Mouse (Mus musculus) lung, postnatal 0 days (tissue): ENCODE results near the gene Gjb5. TPM values are rescaled to one million over a fixed set of nuclear protein-coding genes. Genes with fewer than 3 reads are reported as not detected.

Source experiments
- ATAC-seq: fragments of 200-750 bp; cut with Nextera tagmentation; 2 replicates; pipeline ENCODE4 v1.8.0; 2017; ENCODE audit warnings: moderate library complexity
- DNase-seq: peaks from one replicate; pipeline ENCODE4 v3.0.0-alpha.2; 2016; ENCODE audit warnings: low spot score
- H3K27ac ChIP-seq: fragments of 300-500 bp; sonication (generic); 2 replicates; pipeline ENCODE4 v1.5.1; 2014; ENCODE audit warnings: antibody characterized with exemption, mild to moderate bottlenecking, low read length, mixed read lengths
- H3K27me3 ChIP-seq: fragments of 300-500 bp; sonication (generic); replicated peaks from 2 replicates; pipeline ENCODE4 v1.6.1; 2014; ENCODE audit warnings: low read length, mixed read lengths; ENCODE audit not compliant: insufficient read depth
- H3K36me3 ChIP-seq: fragments of 300-500 bp; sonication (generic); 2 replicates; pipeline ENCODE4 v1.6.1; 2014; ENCODE audit warnings: low read length, mixed read lengths; ENCODE audit not compliant: insufficient read depth
- H3K4me1 ChIP-seq: fragments of 300-500 bp; sonication (generic); 2 replicates; pipeline ENCODE4 v1.6.1; 2014; ENCODE audit warnings: antibody characterized with exemption, low read depth, low read length, mixed read lengths; ENCODE audit not compliant: insufficient read depth
- H3K4me2 ChIP-seq: fragments of 300-500 bp; sonication (generic); replicated peaks from 2 replicates; pipeline ENCODE4 v1.6.1; 2014; ENCODE audit warnings: low read depth, mild to moderate bottlenecking, low read length, moderate library complexity, mixed read lengths
- H3K4me3 ChIP-seq: fragments of 300-500 bp; sonication (generic); 2 replicates; pipeline ENCODE4 v1.5.1; 2014; ENCODE audit warnings: low read depth, low read length
- H3K9ac ChIP-seq: fragments of 300-500 bp; sonication (generic); replicated peaks from 2 replicates; pipeline ENCODE4 v1.6.1; 2014; ENCODE audit warnings: low read depth, mild to moderate bottlenecking
- H3K9me3 ChIP-seq: fragments of 300-500 bp; sonication (generic); 2 replicates; pipeline ENCODE4 v1.6.1; 2016; ENCODE audit warnings: low read length, mixed read lengths
- CTCF ChIP-seq: IDR thresholded peaks from 2 replicates; pipeline ENCODE4 v1.5.1; 2016; ENCODE audit warnings: antibody characterized with exemption, mild to moderate bottlenecking
- EP300 ChIP-seq: IDR thresholded peaks from 2 replicates; pipeline ENCODE4 v1.6.1; 2016; ENCODE audit warnings: antibody characterized with exemption, mild to moderate bottlenecking, control low read depth
- WGBS: fragments of 180-500 bp; shearing (Covaris S2); extraction: QIAGEN DNeasy Blood & Tissue Kit; methylation state at CpG from one replicate; pipeline ENCODE4 v1.1.7; 2014; 5-methylcytosine and 5-hydroxymethylcytosine counted together
- polyA plus RNA-seq: library from polyadenylated mRNA; unstranded; fragments of >200 nt; fragmentation: Nextera tagmentation; extraction: Ambion mirVana; gene quantifications from 2 replicates; pipeline ENCODE4 v1.2.1, GENCODE M21; 2015

The Gjb5 gene
- polyA plus RNA-seq, 1 experiment from 2014 or later = 1.9 TPM

- Histone ChIP-seq H3K9ac (no peak overlapping the region), H3K4me2 (no peak overlapping the region), H3K27me3 (no peaks in the 10 kb centered on the region), H3K36me3 (no peaks in the 10 kb centered on the region), H3K9me3 (no peaks in the 10 kb centered on the region), H3K4me3 (no peak overlapping the region), H3K27ac (no peak overlapping the region), H3K4me1 (no peaks in the 10 kb centered on the region)
- DNase-seq = no peak
- ATAC-seq = no peak
- TF ChIP-seq CTCF = no peak
- no peak for TF ChIP-seq EP300
- WGBS = 79% methylated on average over 5 of the region's 5 CpGs
Observed at GRCm38 (mm10) chr4:127337668-127338067, 20.3 kb downstream of the Gjb5 start.

- peak; percentile 82 for ATAC-seq
- H3K4me3 ChIP-seq = no peak overlapping the region
- H3K27ac ChIP-seq = peak overlapping the region; percentile 35; the same call in 1 of the 2 replicates
- H3K36me3 ChIP-seq = no peaks in the 10 kb centered on the region
- H3K9me3 ChIP-seq = no peaks in the 10 kb centered on the region
- H3K27me3 ChIP-seq = peaks cover 10% of the 10 kb centered on the region; the same call in 1 of the 2 replicates
- no peak overlapping the region for H3K4me2 ChIP-seq
- DNase-seq = peak; percentile 58
- TF ChIP-seq CTCF (no peak), EP300 (0 out of 2 replicates have a peak, but pooled peaks have one; percentile 18)
- WGBS = 12% methylated on average over 5 of the region's 5 CpGs
- no peaks in the 10 kb centered on the region; the same call in 1 of the 2 replicates for H3K4me1 ChIP-seq
- H3K9ac ChIP-seq = no peak overlapping the region
Observed at GRCm38 (mm10) chr4:127334870-127335504, 23.0 kb downstream of the Gjb5 start.

GRCm38 (mm10) chr4:127331171-127331570 lies 26.8 kb downstream of the Gjb5 start:
- WGBS = 29% methylated on average over 13 of the region's 13 CpGs
- peaks cover 13% of the 10 kb centered on the region for H3K27me3 ChIP-seq

GRCm38 (mm10) chr4:127330181-127331100 lies 27.5 kb downstream of the Gjb5 start, which contains the start of gene Gjb3:
Gjb3 (minus strand) TSS chr4:127330844.
- DNase-seq = no peak
- no peaks in the 10 kb centered on the region; the same call in 1 of the 2 replicates for H3K4me1 ChIP-seq
- TF ChIP-seq CTCF (no peak), EP300 (no peak)
- 2% methylated on average over 48 of the region's 49 CpGs for WGBS
- peak within 1 kb of the TSS; percentile 14 for H3K4me3 ChIP-seq
- H3K9ac ChIP-seq = 0 out of 2 replicates have a peak within 1 kb of the TSS, but pooled peaks have one; percentile 3
- no peaks in the 10 kb centered on the region for H3K36me3 ChIP-seq
- peaks cover 13% of the 10 kb centered on the region for H3K27me3 ChIP-seq
- H3K4me2 ChIP-seq = peak within 1 kb of the TSS; percentile 52
- no peaks in the 10 kb centered on the region for H3K9me3 ChIP-seq
- H3K27ac ChIP-seq = no peak within 1 kb of the TSS
- peak; percentile 8; the same call in 1 of the 2 replicates for ATAC-seq

More at GRCm38 (mm10) chr4:127331171-127331570, 26.8 kb downstream of the Gjb5 start:
- TF ChIP-seq CTCF (no peak), EP300 (no peak)
- H3K27ac ChIP-seq = no peak overlapping the region
- DNase-seq (no peak), ATAC-seq (no peak)
- H3K9me3 ChIP-seq = no peaks in the 10 kb centered on the region
- no peak overlapping the region for H3K4me3 ChIP-seq
- H3K36me3 ChIP-seq = no peaks in the 10 kb centered on the region
- H3K9ac ChIP-seq = no peak overlapping the region
- no peaks in the 10 kb centered on the region; the same call in 1 of the 2 replicates for H3K4me1 ChIP-seq
- H3K4me2 ChIP-seq = no peak overlapping the region

GRCm38 (mm10) chr4:127329751-127330150 lies 28.2 kb downstream of the Gjb5 start:
- H3K27me3 ChIP-seq = peaks cover 13% of the 10 kb centered on the region
- no peak overlapping the region for H3K9ac ChIP-seq

GRCm38 (mm10) chr4:127329046-127329445 lies 28.9 kb downstream of the Gjb5 start:
- Histone ChIP-seq H3K4me2 (no peak overlapping the region), H3K36me3 (no peaks in the 10 kb centered on the region), H3K27ac (no peak overlapping the region), H3K4me3 (no peak overlapping the region), H3K4me1 (no peaks in the 10 kb centered on the region; the same call in 1 of the 2 replicates), H3K9ac (no peak overlapping the region), H3K27me3 (peaks cover 13% of the 10 kb centered on the region), H3K9me3 (no peaks in the 10 kb centered on the region)
- WGBS = 8% methylated on average over 3 of the region's 3 CpGs
- TF ChIP-seq CTCF = no peak
- no peak for TF ChIP-seq EP300
- no peak for ATAC-seq
- DNase-seq = no peak

More at GRCm38 (mm10) chr4:127329751-127330150, 28.2 kb downstream of the Gjb5 start:
- no peak for TF ChIP-seq EP300
- TF ChIP-seq CTCF = no peak
- Histone ChIP-seq H3K4me3 (peak overlapping the region; percentile 14), H3K27ac (no peak overlapping the region), H3K36me3 (no peaks in the 10 kb centered on the region), H3K4me2 (peak overlapping the region; percentile 52), H3K9me3 (no peaks in the 10 kb centered on the region), H3K4me1 (no peaks in the 10 kb centered on the region; the same call in 1 of the 2 replicates)
- ATAC-seq (peak; percentile 51), DNase-seq (peak; percentile 30)
- WGBS = 1% methylated on average over 13 of the region's 13 CpGs
